In genomic region chr5:137501709-137502666, GRCm38 (mm10) we compare ENCODE assay signal across 8 mouse cellular contexts. TPM values are rescaled to one million over a fixed set of nuclear protein-coding genes. Genes with fewer than 3 reads are reported as not detected.
DNase-seq lines count a peak whose midpoint lies in the region; ATAC-seq and TF ChIP-seq lines count a peak whose summit lies in the region.

Pop7 (minus strand) TSS chr5:137502518.

- peak; percentile 100 for DNase-seq in 416B (ENCODE audit: low read depth)
- DNase-seq in heart, adult 8-10 months (ENCODE audit: low spot score), result peak; percentile 100
- DNase-seq in kidney, adult 9 months, result peak; percentile 100
- DNase-seq in limb, embryonic 14.5 days (ENCODE audit: low spot score), result peak; percentile 100
- DNase-seq in midbrain, postnatal 0 days (ENCODE audit: low spot score), result peak; percentile 100
- peak; percentile 100 for DNase-seq in spleen, postnatal 14 days (ENCODE audit: low spot score in 2 of 2)

- peak; percentile 79 for TF ChIP-seq POLR2A in bone marrow, adult 2 months (IDR thresholded peaks at IDR 0.05; ENCODE audit: borderline replicate concordance, control insufficient read depth, low read depth, low read length)
- no peak for TF ChIP-seq POLR2A in limb, embryonic 14.5 days (IDR thresholded peaks at IDR 0.05; ENCODE audit: borderline replicate concordance, extremely low read depth, insufficient read depth, insufficient read length)

- 1% methylated on average over 64 of the region's 64 CpGs for WGBS in bone marrow, adult 2 months
- WGBS in embryonic facial prominence, embryonic 15.5 days, result 2% methylated on average over 64 of the region's 64 CpGs
- 2% methylated on average over 64 of the region's 64 CpGs for WGBS in limb, embryonic 14.5 days
- 1% methylated on average over 64 of the region's 64 CpGs for WGBS in midbrain, postnatal 0 days

- TF ChIP-seq CTCF in bone marrow, adult 2 months (IDR thresholded peaks at IDR 0.05; ENCODE audit: control insufficient read depth, insufficient read depth, low read length), result peak; percentile 89
- TF ChIP-seq CTCF in midbrain, postnatal 0 days (IDR thresholded peaks at IDR 0.05), result peak; percentile 88

- H3K9ac ChIP-seq in embryonic facial prominence, embryonic 15.5 days, result peak within 1 kb of the TSS; percentile 74
- H3K9ac ChIP-seq in limb, embryonic 14.5 days (ENCODE audit: low read depth, low read length, severe bottlenecking), result peak within 1 kb of the TSS; percentile 72
- peak within 1 kb of the TSS; percentile 78 for H3K9ac ChIP-seq in midbrain, postnatal 0 days (replicated peaks; ENCODE audit: low read length, poor library complexity, severe bottlenecking)

- peaks cover 7% of the 10 kb centered on the region; the same call in 1 of the 2 replicates for H3K36me3 ChIP-seq in embryonic facial prominence, embryonic 15.5 days
- peaks cover 11% of the 10 kb centered on the region; the same call in 1 of the 2 replicates for H3K36me3 ChIP-seq in limb, embryonic 14.5 days (ENCODE audit: control insufficient read depth, insufficient read depth, low read length)
- no peaks in the 10 kb centered on the region; the same call in 1 of the 2 replicates for H3K36me3 ChIP-seq in midbrain, postnatal 0 days (ENCODE audit: insufficient read depth, low read length)

- peaks cover 3% of the 10 kb centered on the region; the same call in 1 of the 2 replicates for H3K4me1 ChIP-seq in bone marrow, adult 2 months (ENCODE audit: control insufficient read depth, insufficient read depth, low read length)
- H3K4me1 ChIP-seq in embryonic facial prominence, embryonic 15.5 days, result peaks cover 11% of the 10 kb centered on the region; the same call in 1 of the 2 replicates
- H3K4me1 ChIP-seq in limb, embryonic 14.5 days (ENCODE audit: control insufficient read depth, insufficient read depth, low read length), result peaks cover 13% of the 10 kb centered on the region
- H3K4me1 ChIP-seq in midbrain, postnatal 0 days (ENCODE audit: insufficient read depth, low read length), result peaks cover 7% of the 10 kb centered on the region

- H3K9me3 ChIP-seq in embryonic facial prominence, embryonic 15.5 days (replicated peaks), result no peaks in the 10 kb centered on the region
- no peaks in the 10 kb centered on the region for H3K9me3 ChIP-seq in limb, embryonic 14.5 days (ENCODE audit: control insufficient read depth, low read length)
- no peaks in the 10 kb centered on the region for H3K9me3 ChIP-seq in midbrain, postnatal 0 days (ENCODE audit: low read length)

- H3K27ac ChIP-seq in bone marrow, adult 2 months (ENCODE audit: control insufficient read depth, insufficient read depth, low read depth, low read length, poor library complexity), result peak within 1 kb of the TSS; percentile 87
- peak within 1 kb of the TSS; percentile 99 for H3K27ac ChIP-seq in embryonic facial prominence, embryonic 15.5 days (replicated peaks)
- H3K27ac ChIP-seq in limb, embryonic 14.5 days (replicated peaks; ENCODE audit: low read depth, low read length), result peak within 1 kb of the TSS; percentile 93
- peak within 1 kb of the TSS; percentile 98 for H3K27ac ChIP-seq in midbrain, postnatal 0 days (ENCODE audit: low read depth, low read length)

- peak; percentile 96 for ATAC-seq in embryonic facial prominence, embryonic 15.5 days (ENCODE audit: insufficient number of reproducible peaks, low FRiP score, low TSS enrichment, low read depth)
- peak; percentile 95 for ATAC-seq in limb, embryonic 14.5 days (ENCODE audit: low FRiP score, low read depth)
- ATAC-seq in midbrain, postnatal 0 days (ENCODE audit: low FRiP score), result peak; percentile 95

- peak within 1 kb of the TSS; percentile 85 for H3K4me3 ChIP-seq in bone marrow, adult 2 months (replicated peaks; ENCODE audit: control insufficient read depth, low read depth, low read length)
- H3K4me3 ChIP-seq in embryonic facial prominence, embryonic 15.5 days (replicated peaks), result peak within 1 kb of the TSS; percentile 83
- H3K4me3 ChIP-seq in limb, embryonic 14.5 days (replicated peaks; ENCODE audit: low read length), result peak within 1 kb of the TSS; percentile 74
- H3K4me3 ChIP-seq in midbrain, postnatal 0 days (ENCODE audit: low read depth, low read length), result peak within 1 kb of the TSS; percentile 56

- no peaks in the 10 kb centered on the region for H3K27me3 ChIP-seq in embryonic facial prominence, embryonic 15.5 days
- H3K27me3 ChIP-seq in limb, embryonic 14.5 days (ENCODE audit: control insufficient read depth, insufficient read depth, low read length), result no peaks in the 10 kb centered on the region
- H3K27me3 ChIP-seq in midbrain, postnatal 0 days (ENCODE audit: insufficient read depth, low read length), result no peaks in the 10 kb centered on the region

- peak within 1 kb of the TSS; percentile 84 for H3K4me2 ChIP-seq in embryonic facial prominence, embryonic 15.5 days (replicated peaks)
- peak within 1 kb of the TSS; percentile 87 for H3K4me2 ChIP-seq in limb, embryonic 14.5 days (replicated peaks; ENCODE audit: low read depth, low read length, severe bottlenecking)
- H3K4me2 ChIP-seq in midbrain, postnatal 0 days (ENCODE audit: low read depth, low read length, poor library complexity, severe bottlenecking), result peak within 1 kb of the TSS; percentile 87

RNA-seq across cellular contexts. Expression of gene Pop7, which starts in this region (rescaled TPM):
- 22.1 and 32.2 TPM in 2 replicates for polyA plus RNA-seq in bone marrow, adult 2 months (2011; ENCODE audit: insufficient read depth, insufficient read length, low replicate concordance, missing spikeins)
- polyA plus RNA-seq in embryonic facial prominence, embryonic 15.5 days (2015; fragmentation: Nextera tagmentation; extraction: Ambion mirVana), result 45.1 and 45.9 TPM in 2 replicates
- total RNA-seq in heart, adult 8-10 months (2022), result 10 to 100 TPM; 15.0 to 18.3 (median 16.2) TPM
- 40.6 and 50.4 TPM in 2 replicates for polyA plus RNA-seq in limb, embryonic 14.5 days (2012; rRNA removed)
- polyA plus RNA-seq in limb, embryonic 14.5 days (2014; fragmentation: Nextera tagmentation; extraction: Ambion mirVana), result 52.1 and 54.2 TPM in 2 replicates
- total RNA-seq in midbrain, postnatal 0 days (2014; rRNA removed), result 73.2 and 95.3 TPM in 2 replicates
- polyA plus RNA-seq in midbrain, postnatal 0 days (2015; fragmentation: Nextera tagmentation; extraction: Ambion mirVana), result 91.5 and 95.6 TPM in 2 replicates

Comparison
In these comparisons a context has a peak if more than half of its experiments do, and no peak if none do; other contexts are left out.
1. Peak in every context shown above with its lines: DNase-seq, ATAC-seq, H3K4me3 ChIP-seq and H3K27ac ChIP-seq.